Mouse (Mus musculus) forebrain, embryonic 14.5 days (tissue): ENCODE results near the gene Tiam1. TPM values are rescaled to one million over a fixed set of nuclear protein-coding genes. Genes with fewer than 3 reads are reported as not detected.

ENCODE experiments used
- ATAC-seq: fragments of 200-750 bp; cut with Nextera tagmentation; 2 replicates; pipeline ENCODE4 v1.8.0; 2017; ENCODE audit warnings: mild to moderate bottlenecking, moderate library complexity
- DNase-seq: peaks from one replicate; pipeline ENCODE4 v3.0.0-alpha.2; 2015; ENCODE audit warnings: low spot score
- H3K27ac ChIP-seq: fragments of 300-500 bp; sonication (generic); 2 replicates; pipeline ENCODE4 v1.5.1; 2014; ENCODE audit warnings: low read depth, mild to moderate bottlenecking, control low read depth, low read length, moderate library complexity
- H3K27me3 ChIP-seq: fragments of 300-500 bp; sonication (generic); replicated peaks from 2 replicates; pipeline ENCODE4 v1.6.1; 2014; ENCODE audit warnings: low read length, control low read depth, mixed read lengths; ENCODE audit not compliant: control insufficient read depth, insufficient read depth
- H3K36me3 ChIP-seq: fragments of 300-500 bp; sonication (generic); 2 replicates; pipeline ENCODE4 v1.6.1; 2014; ENCODE audit warnings: low read length, control low read depth; ENCODE audit not compliant: control insufficient read depth, insufficient read depth
- H3K4me1 ChIP-seq: fragments of 300-500 bp; sonication (generic); 2 replicates; pipeline ENCODE4 v1.6.1; 2014; ENCODE audit warnings: antibody characterized with exemption, low read length, control low read depth; ENCODE audit not compliant: control insufficient read depth, insufficient read depth
- H3K4me2 ChIP-seq: fragments of 300-500 bp; sonication (generic); 2 replicates; pipeline ENCODE4 v1.6.1; 2014; ENCODE audit warnings: mild to moderate bottlenecking, control low read depth, low read length
- H3K4me3 ChIP-seq: fragments of 300-500 bp; sonication (generic); 2 replicates; pipeline ENCODE4 v1.5.1; 2014; ENCODE audit warnings: low read depth, low read length, control low read depth
- H3K9ac ChIP-seq: fragments of 300-500 bp; sonication (generic); 2 replicates; pipeline ENCODE4 v1.6.1; 2014; ENCODE audit warnings: mild to moderate bottlenecking, low read length, control low read depth, moderate library complexity
- H3K9me3 ChIP-seq: fragments of 300-500 bp; sonication (generic); replicated peaks from 2 replicates; pipeline ENCODE4 v1.6.1; 2016; ENCODE audit warnings: low read length, control low read depth, mixed read lengths; ENCODE audit not compliant: control insufficient read depth
- WGBS: fragments of 180-500 bp; shearing (Covaris S2); extraction: QIAGEN DNeasy Blood & Tissue Kit; methylation state at CpG from one replicate; pipeline ENCODE4 v1.1.7; 2014; 5-methylcytosine and 5-hydroxymethylcytosine counted together
- polyA plus RNA-seq: library from polyadenylated mRNA; unstranded; fragments of >200 nt; fragmentation: Nextera tagmentation; extraction: Ambion mirVana; gene quantifications from 2 replicates; pipeline ENCODE4 v1.2.1, GENCODE M21; 2014

The Tiam1 gene
- polyA plus RNA-seq, 1 experiment from 2014 or later, result 22.4 TPM

GRCm38 (mm10) chr16:89785795-89786194 lies 357.8 kb downstream of the Tiam1 start:
- H3K27me3 ChIP-seq, result no peaks in the 10 kb centered on the region
- 88% methylated on average over 5 of the region's 5 CpGs for WGBS

GRCm38 (mm10) chr16:89779705-89780104 lies 363.9 kb downstream of the Tiam1 start:
- 85% methylated on average over 3 of the region's 3 CpGs for WGBS

More at GRCm38 (mm10) chr16:89785795-89786194, 357.8 kb downstream of the Tiam1 start:
- no peak for ATAC-seq
- Histone ChIP-seq H3K4me1 (no peaks in the 10 kb centered on the region), H3K4me2 (no peak overlapping the region), H3K9ac (no peak overlapping the region), H3K27ac (no peak overlapping the region), H3K9me3 (no peaks in the 10 kb centered on the region), H3K4me3 (no peak overlapping the region), H3K36me3 (peaks cover 12% of the 10 kb centered on the region)
- DNase-seq, result no peak

GRCm38 (mm10) chr16:89777450-89777849 lies 366.1 kb downstream of the Tiam1 start:
- WGBS, result 78% methylated on average over 2 of the region's 2 CpGs
- no peak for DNase-seq
- no peaks in the 10 kb centered on the region for H3K36me3 ChIP-seq
- no peaks in the 10 kb centered on the region for H3K9me3 ChIP-seq
- no peak for ATAC-seq
- H3K4me2 ChIP-seq, result no peak overlapping the region
- H3K27me3 ChIP-seq, result no peaks in the 10 kb centered on the region
- no peak overlapping the region for H3K4me3 ChIP-seq
- no peak overlapping the region for H3K27ac ChIP-seq
- no peaks in the 10 kb centered on the region for H3K4me1 ChIP-seq
- H3K9ac ChIP-seq, result no peak overlapping the region

More at GRCm38 (mm10) chr16:89779705-89780104, 363.9 kb downstream of the Tiam1 start:
- DNase-seq, result no peak
- no peaks in the 10 kb centered on the region for H3K9me3 ChIP-seq
- no peak overlapping the region for H3K4me2 ChIP-seq
- H3K9ac ChIP-seq, result no peak overlapping the region
- H3K4me1 ChIP-seq, result no peaks in the 10 kb centered on the region
- H3K36me3 ChIP-seq, result no peaks in the 10 kb centered on the region
- no peak for ATAC-seq
- no peak overlapping the region for H3K4me3 ChIP-seq
- H3K27ac ChIP-seq, result no peak overlapping the region
- H3K27me3 ChIP-seq, result no peaks in the 10 kb centered on the region

GRCm38 (mm10) chr16:89774553-89774913 lies 369.0 kb downstream of the Tiam1 start:
- 28% methylated on average over 10 of the region's 10 CpGs for WGBS
- Histone ChIP-seq H3K9me3 (peaks cover 9% of the 10 kb centered on the region), H3K4me3 (peak overlapping the region; percentile 29), H3K4me2 (peak overlapping the region; percentile 73), H3K9ac (peak overlapping the region; percentile 48), H3K36me3 (no peaks in the 10 kb centered on the region), H3K4me1 (no peaks in the 10 kb centered on the region), H3K27ac (no peak overlapping the region), H3K27me3 (no peaks in the 10 kb centered on the region)
- DNase-seq (no peak), ATAC-seq (no peak)

- H3K36me3 ChIP-seq, result no peaks in the 10 kb centered on the region
- WGBS, result 11% methylated on average over 30 of the region's 30 CpGs
- peak; percentile 96 for DNase-seq
- peak overlapping the region; percentile 29 for H3K4me3 ChIP-seq
- no peaks in the 10 kb centered on the region for H3K27me3 ChIP-seq
- ATAC-seq, result peak; percentile 88
- no peak overlapping the region for H3K27ac ChIP-seq
- H3K4me1 ChIP-seq, result no peaks in the 10 kb centered on the region
- H3K9me3 ChIP-seq, result peaks cover 13% of the 10 kb centered on the region
- peak overlapping the region; percentile 73 for H3K4me2 ChIP-seq
- H3K9ac ChIP-seq, result peak overlapping the region; percentile 48
These were observed 369.7 kb downstream of the Tiam1 start for GRCm38 (mm10) chr16:89773657-89774552.

- no peak overlapping the region for H3K9ac ChIP-seq
- H3K4me3 ChIP-seq, result no peak overlapping the region
- no peak overlapping the region for H3K4me2 ChIP-seq
- peaks cover 4% of the 10 kb centered on the region; the same call in 1 of the 2 replicates for H3K4me1 ChIP-seq
- H3K36me3 ChIP-seq, result no peaks in the 10 kb centered on the region
- ATAC-seq (no peak), DNase-seq (no peak)
- H3K27me3 ChIP-seq, result no peaks in the 10 kb centered on the region
- no peak overlapping the region for H3K27ac ChIP-seq
- 84% methylated on average over 11 of the region's 11 CpGs for WGBS
- peaks cover 13% of the 10 kb centered on the region for H3K9me3 ChIP-seq
These were observed 377.6 kb downstream of the Tiam1 start for GRCm38 (mm10) chr16:89765919-89766318.

- ATAC-seq (no peak; the same call in 1 of the 2 replicates), DNase-seq (peak; percentile 80)
- Histone ChIP-seq H3K27ac (no peak overlapping the region), H3K9me3 (peaks cover 13% of the 10 kb centered on the region), H3K27me3 (no peaks in the 10 kb centered on the region), H3K4me1 (peaks cover 4% of the 10 kb centered on the region; the same call in 1 of the 2 replicates), H3K4me3 (no peak overlapping the region), H3K36me3 (no peaks in the 10 kb centered on the region), H3K9ac (no peak overlapping the region), H3K4me2 (no peak overlapping the region)
- WGBS, result 10% methylated on average over 8 of the region's 8 CpGs
These were observed 378.1 kb downstream of the Tiam1 start for GRCm38 (mm10) chr16:89765470-89765869.

- 79% methylated on average over 2 of the region's 2 CpGs for WGBS
- Histone ChIP-seq H3K36me3 (no peaks in the 10 kb centered on the region), H3K27ac (no peak overlapping the region), H3K4me1 (peaks cover 4% of the 10 kb centered on the region; the same call in 1 of the 2 replicates), H3K27me3 (no peaks in the 10 kb centered on the region), H3K9ac (no peak overlapping the region), H3K4me2 (no peak overlapping the region), H3K4me3 (no peak overlapping the region), H3K9me3 (no peaks in the 10 kb centered on the region)
- ATAC-seq (no peak), DNase-seq (no peak)
These were observed 379.8 kb downstream of the Tiam1 start for GRCm38 (mm10) chr16:89763812-89764211.

- H3K27me3 ChIP-seq, result no peaks in the 10 kb centered on the region
- WGBS, result 78% methylated on average over 10 of the region's 10 CpGs
These were observed 381.0 kb downstream of the Tiam1 start for GRCm38 (mm10) chr16:89762523-89762922.

More at GRCm38 (mm10) chr16:89762523-89762922, 381.0 kb downstream of the Tiam1 start:
- H3K36me3 ChIP-seq, result no peaks in the 10 kb centered on the region
- H3K9ac ChIP-seq, result no peak overlapping the region
- H3K4me3 ChIP-seq, result no peak overlapping the region
- ATAC-seq (no peak), DNase-seq (no peak)
- H3K4me2 ChIP-seq, result no peak overlapping the region
- no peak overlapping the region for H3K27ac ChIP-seq
- peaks cover 4% of the 10 kb centered on the region; the same call in 1 of the 2 replicates for H3K4me1 ChIP-seq
- H3K9me3 ChIP-seq, result no peaks in the 10 kb centered on the region
